Mouse (Mus musculus): ENCODE results near the gene Agtr2.
"Not testable (repeated sequence)": the region's sequence is repeated elsewhere in the genome, so short reads cannot be mapped to it uniquely, and the experiment has no call there.

Gene Agtr2

GRCm38 (mm10) chrX:21484414-21484813 is at the start of gene Agtr2:
Agtr2 (plus strand) TSS chrX:21484544.
- no peak for DNase-seq (ENCODE audit: low spot score)

DNA sequence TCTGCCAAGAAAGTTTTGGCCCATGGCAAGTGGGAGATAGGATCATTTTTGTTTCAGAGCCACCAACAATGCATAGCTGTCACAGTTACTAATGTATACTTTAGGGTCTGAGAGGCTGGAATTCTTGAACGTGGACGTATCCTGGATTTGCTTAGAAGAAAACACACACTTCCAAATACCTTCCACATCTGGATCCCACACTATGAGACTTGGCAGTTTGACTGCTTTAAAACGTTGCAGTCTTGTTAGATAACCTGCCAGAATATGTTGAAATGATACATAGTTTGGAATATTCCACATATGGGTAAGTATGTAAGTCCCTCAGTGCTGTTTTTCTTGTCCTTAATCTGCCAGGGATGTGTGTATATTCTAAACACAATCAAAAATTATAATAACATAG is 31.8 kb upstream of the Agtr2 start:
- DNase-seq (ENCODE audit: low spot score): no peak

GRCm38 (mm10) chrX:21488111-21488510 is 3.8 kb downstream of the Agtr2 start:
- no peak for DNase-seq (ENCODE audit: low spot score)

DNA sequence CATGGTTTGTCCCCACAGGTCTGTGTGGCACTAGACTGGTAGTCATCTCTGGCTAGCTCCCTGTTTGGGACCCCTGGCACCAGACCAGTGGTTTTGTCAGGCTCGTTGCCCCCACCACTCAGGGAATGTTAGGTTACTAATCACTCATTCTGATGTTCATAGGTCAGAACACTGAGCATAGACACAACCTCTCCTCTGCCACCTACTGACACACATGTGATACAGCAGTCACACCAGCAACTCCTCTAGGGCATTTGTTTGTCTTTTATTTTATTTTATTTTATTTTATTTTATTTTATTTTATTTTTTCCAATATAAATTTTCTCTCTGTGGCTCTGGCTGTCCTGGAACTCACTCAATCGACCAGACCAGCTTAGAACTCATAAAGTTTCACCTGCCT is 15.9 kb downstream of the Agtr2 start:
- DNase-seq (ENCODE audit: low spot score): no peak

DNA sequence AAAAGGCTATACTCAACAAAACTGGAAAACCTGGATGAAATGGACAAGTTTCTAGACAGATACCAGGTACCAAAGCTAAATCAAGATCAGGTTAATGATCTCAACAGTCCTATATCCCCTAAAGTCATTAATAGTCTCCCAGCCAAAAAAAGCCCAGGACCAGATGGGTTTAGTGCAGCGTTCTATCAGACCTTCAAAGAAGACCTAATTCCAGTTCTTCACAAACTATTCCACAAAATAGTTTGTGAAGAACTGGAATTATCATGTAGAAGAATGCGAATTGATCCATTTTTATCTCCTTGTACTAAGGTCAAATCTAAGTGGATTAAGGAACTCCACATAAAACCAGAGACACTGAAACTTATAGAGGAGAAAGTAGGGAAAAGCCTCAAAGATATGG is 23.0 kb downstream of the Agtr2 start:
- DNase-seq (ENCODE audit: low spot score): not testable (repeated sequence)

DNA sequence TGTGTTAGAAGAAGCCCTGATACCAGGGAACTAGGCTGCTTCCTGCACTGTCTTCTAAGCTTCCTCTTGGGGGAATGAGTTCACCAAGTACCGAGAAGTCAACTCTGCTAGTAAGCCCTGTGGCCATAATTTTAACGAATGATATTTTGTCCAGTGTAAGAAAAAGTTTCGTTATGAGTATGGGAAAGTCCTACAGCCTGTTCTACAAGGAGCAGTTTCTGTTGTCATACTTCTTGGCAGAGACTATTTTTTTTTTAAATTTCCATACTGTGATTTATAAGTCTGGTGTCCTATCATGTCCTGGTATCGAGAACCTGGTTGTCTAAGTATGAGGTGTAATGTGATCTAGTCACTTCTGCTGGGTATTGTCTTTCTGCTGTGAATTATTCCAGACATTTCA is 38.2 kb downstream of the Agtr2 start:
- no peak for DNase-seq (ENCODE audit: low spot score)

All from lung, postnatal 25 days (tissue).